Mouse (Mus musculus): ENCODE measurements at regions not wholly inside any gene's neighbourhood (a gene's known extent, or its start where the extent isn't known, plus 50 kb on each side); places are given as distances from the start of the nearest gene placed in this dataset.

DNA sequence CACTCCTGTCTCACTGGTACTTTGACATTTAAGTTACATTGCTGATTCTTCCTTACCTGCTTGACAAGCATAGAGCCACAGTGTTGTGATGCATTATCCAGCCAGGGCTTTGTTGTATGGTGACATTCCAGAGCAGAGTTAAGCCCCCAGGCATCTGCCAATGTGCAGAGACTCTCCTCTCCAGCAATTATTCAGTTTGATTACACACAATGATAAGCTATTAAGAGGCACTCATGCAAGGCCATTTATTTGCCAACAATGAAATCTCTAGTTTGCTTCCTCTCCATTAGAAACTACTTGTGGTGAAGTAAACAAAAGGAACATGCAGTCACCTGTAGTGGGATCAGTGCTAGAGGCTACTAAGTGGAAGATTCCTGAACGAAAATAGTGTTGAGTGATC, 444.7 kb upstream of the Nova1 start:
- TF ChIP-seq POLR2A (IDR thresholded peaks at IDR 0.05; ENCODE audit: insufficient read length, low read depth) (no peak), MAX (IDR thresholded peaks at IDR 0.05; ENCODE audit: low read depth) (no peak), MYOD1 (IDR thresholded peaks at IDR 0.05; ENCODE audit: control insufficient read depth in 1 of 3, insufficient read length in 2 of 3, low read depth in 2 of 3) (no peak), REST (IDR thresholded peaks at IDR 0.05; ENCODE audit: insufficient read depth, insufficient read length) (no peak), E2F4 (IDR thresholded peaks at IDR 0.05; ENCODE audit: insufficient read depth) (no peak)
